Mouse (Mus musculus) c-Kit-positive CD71-negative TER-119-negative erythroid progenitor cells, embryonic 14.5 days (primary cell): ENCODE measurements around the gene Cops7a.

Experiments
- DNase-seq: peaks from one replicate; pipeline ENCODE4 v3.0.0-alpha.2; 2013; ENCODE audit warnings: low read depth

Gene Cops7a

DNA sequence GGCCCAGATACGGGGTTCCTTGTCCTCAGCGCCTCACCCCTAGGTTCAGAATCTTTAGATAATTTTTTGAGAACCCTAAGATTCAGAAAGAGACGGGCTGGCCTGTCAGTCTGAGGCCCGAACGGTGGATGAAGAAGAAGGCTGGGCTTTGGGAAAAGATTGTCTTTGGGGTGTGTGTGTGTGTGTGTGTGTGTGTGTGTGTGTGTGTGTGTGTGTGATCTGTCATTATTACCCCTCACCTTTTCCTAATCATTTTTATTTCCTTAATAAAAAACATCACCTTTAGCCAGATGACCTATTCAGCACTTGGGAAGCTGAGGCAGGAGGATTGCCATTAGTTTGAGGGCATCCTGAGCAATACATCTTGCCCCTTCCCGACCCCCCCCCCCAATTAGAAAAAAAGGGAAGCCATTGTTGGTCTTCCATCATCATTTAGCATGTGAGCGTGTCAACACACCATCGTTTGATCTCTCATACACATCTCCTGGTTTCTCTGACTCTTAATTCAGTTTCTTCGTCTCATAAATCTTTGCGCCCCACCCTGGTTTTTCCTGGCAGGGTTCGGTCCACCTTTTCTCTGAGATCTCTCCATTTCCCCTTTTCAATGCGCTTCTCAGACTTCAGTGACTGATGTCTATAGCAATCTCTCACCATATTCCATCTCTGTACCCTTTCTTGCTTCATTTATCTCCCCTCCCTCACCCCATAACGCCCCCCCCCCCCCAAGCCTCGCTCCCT lies 46.3 kb downstream of the Cops7a start:
- no peak for DNase-seq

DNA sequence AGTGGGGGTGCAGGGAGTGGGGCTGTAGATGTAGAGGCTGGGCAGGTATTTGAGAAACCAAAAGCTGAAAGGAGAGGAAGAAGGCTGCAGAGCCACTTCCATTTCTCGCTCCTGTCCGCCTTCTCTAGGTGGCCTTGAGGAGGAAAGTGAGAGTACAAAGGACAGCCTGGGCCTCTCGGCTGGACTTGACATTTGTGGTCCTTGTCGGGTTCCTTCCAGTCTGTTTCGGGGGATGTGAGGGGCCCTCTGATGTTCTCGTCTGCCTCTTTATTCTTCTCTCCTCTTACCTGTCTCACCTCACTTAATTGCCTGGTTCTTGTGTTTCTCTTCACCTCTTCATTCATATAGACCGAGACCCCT lies 47.0 kb downstream of the Cops7a start:
- DNase-seq = no peak

DNA sequence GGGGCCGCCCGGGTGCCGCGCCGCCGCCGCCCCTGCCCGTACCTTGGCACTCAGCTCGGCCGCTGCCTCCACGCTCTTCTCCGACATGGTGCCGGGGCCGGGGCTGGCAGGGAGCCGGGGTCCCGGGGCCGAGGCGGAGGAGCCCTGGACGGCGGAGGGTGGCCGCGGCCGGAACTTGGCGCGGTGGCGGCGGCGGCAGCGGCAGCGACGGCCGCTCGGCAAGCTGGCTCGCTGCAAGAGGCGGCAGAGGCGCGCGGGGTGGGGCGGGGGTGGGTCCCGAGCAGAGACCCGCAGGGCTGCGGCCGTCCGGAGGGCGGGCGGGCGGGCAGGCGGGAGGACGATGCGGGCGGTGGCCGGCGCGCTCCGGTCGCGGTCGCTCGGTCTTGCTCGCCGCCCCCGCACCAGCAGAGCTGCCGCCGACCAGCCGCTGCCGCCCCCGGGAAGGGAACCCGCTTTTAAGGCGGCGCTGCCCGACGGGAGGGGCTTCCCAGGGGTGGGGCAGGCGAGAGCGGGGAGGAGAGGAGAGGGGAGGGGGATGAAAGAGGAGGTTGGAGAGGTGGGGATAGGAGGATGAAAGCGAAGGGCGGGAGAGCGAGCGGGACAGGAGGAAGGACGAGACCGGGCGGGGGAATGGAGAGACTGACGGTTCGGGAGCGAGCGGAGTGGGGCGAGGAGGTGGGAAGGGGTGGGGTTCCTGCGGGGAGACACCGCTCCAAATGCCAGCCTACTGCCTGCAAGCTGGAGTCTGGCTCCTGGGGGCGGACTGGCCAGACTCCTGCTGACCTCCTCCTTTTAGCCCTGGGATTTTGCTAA lies 47.6 kb downstream of the Cops7a start:
- DNase-seq = no peak

DNA sequence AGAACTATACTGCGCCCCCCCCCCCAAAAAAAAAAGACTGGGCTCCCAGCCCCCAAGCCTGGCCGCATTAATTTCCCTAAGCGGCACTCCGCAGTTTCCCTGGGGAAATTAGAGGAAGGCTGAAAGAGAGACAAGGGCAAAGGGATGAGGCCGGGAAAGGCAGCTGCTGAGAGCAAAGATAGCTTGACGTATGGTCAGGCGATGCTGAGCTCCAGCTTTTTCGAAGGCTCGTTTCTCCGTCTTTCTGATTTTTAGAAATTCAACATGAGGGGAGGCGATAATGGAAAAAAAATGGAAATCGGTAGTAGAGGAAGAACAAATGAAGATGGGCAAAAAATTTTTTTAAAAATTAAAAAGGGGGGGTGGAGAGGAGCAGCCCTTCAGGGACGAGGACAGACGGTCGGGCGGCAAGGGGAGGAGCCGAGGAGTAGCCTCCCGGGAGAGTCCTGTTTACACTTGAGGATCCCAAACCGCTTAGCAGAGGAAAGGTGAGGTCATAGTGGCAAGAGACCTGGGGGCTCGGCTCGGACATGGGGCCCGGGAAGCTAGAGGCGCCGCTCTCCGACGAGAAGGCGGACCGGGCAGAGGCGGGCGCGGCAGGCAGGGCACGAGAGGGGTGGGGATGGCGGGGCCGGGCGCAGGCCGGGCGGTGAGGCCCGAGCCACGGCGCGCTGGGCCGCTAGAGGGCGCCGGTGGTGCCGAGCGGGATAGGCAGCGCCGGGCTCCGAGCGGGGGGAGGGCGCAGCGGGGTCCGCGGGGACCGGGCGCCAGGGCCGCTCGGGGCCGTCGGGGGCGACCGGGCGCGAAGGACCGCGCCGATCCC lies 48.4 kb downstream of the Cops7a start:
- no peak for DNase-seq

DNA sequence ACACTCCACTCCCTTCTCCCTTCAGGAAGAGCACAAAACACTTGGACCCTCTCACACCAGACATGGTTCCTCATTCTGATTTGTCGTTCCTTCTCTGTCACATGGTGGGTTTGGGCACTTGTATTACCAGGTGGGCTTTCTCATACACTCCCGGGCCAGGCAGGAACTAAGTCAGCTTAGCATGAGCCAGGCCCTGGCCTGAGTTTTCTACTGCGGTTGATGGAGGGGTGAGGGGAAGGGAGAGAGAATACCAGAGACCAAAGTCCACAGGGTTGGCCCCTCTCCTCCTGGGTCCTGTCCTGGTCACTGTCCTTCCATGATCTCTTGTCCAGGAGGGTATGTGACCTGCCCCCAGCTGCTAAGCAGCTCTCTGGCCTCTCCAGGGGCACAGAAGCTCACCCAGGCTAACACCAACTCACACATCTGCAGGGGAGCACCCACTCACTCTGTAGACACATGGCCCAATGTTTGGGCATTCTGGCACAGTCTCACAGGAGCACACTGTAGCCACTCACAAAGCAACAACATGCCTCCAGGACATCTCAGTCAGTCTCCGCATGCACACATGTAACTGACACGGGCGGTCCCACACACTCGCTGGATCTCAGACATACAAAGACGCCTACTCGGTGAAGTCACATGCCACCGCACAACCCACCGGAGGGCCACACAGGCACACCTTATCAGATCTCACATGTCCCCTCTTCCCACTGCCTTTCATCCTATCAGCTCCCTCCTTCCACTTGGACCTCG lies 49.2 kb downstream of the Cops7a start:
- DNase-seq = no peak

DNA sequence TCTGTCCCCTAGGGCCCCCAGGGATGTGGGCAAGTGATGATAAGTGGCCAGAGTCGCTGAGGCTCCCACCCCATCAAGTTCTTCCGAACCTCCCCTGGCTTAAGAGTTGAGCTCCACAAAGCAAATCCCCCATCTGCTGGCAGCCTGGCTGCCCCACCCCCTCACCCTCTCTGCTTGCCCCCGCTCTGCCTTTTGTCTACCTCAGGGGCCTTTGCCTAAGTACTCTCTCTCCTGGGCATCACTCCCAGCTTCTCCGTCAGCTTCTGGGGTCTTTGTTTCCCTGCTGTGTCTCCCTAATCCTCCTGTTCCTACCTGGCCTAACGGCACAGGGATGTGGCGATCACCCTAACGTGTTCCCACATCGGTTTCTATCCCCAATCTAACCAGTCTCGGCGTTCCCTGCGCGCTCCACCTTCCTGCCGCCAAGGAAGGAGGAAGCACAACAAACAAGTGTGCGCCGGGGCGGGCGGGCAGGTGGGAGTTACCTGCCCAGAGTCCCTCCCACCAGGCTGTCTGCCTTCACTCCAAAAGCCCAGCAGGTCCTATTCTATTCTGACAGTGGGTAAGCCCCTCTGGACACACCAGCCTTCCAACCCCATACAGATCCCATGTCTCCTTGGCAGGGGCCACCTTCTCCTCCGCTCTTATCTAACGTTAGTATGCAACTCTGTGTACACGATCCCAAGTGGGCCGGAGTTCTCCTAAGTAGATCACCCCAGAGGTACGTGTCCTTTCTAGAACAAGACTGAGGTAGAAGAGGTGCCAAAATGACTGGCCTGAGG lies 50.0 kb downstream of the Cops7a start:
- DNase-seq = no peak

DNA sequence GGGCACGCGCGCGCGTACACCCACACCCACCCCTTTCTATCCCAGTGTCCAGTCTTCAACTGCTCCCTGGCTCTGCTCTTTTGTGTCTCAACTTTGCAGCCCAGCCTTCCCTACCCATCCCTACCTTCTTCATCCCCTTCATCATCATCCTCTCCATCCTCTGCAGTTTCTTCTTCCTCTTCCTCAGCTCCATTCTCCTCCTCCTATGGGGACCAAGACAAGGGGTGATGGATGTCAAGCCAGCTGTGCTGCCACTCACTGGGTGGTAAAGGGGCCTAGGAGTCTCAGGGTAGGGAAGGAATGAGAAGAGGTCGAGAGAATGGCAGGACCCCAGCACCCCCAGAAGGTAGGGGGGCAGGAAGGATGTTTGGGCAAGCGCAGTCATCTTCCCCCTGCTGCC lies 50.8 kb downstream of the Cops7a start:
- no peak for DNase-seq

DNA sequence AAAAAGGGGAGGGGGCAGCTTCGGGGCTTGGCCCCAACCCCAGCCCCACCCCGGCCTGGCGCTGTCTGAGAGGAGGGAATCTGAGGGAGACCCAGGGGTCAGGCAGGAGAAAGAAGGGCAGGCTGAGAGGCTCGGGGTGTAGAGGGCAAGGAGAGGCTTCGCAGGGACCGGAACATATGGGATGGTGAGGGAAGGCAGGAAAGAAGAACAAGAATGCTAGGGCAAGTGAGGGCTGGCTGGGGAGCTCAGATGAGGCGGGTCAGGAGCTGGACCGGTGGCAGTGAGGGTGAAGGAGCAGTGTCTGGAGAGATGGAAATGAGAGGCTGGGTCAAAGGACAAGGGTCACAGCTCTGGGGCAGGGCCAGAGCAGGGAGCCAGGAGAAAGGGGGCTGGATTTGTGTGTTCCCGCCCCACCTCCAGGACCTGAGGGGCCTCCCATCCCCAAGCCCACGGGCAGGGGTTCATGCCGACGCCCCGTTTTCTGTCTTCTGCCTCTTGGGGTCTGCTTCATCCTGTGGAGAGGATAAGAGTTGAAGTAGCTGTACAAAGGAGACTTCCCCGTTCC lies 51.5 kb downstream of the Cops7a start:
- no peak for DNase-seq

DNA sequence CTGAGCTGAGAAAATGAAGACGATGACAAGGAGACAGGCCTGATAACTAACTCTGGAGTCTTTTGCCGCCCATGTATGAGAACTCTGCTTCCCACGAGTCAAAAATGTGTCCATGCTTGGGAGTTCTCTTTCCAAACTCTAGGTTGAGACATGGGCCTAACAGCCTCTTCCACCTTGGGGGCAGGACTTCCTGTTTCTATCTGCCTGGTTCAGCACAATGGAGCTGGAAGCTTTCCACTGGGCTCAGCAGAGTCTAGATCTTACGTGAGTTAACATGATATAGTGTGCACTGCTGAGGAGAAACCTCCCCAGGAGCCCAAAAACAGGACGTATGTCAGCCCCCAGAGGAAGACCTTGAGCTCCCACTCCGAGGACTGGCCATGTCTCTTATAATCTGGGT lies 52.1 kb downstream of the Cops7a start:
- DNase-seq = no peak

DNA sequence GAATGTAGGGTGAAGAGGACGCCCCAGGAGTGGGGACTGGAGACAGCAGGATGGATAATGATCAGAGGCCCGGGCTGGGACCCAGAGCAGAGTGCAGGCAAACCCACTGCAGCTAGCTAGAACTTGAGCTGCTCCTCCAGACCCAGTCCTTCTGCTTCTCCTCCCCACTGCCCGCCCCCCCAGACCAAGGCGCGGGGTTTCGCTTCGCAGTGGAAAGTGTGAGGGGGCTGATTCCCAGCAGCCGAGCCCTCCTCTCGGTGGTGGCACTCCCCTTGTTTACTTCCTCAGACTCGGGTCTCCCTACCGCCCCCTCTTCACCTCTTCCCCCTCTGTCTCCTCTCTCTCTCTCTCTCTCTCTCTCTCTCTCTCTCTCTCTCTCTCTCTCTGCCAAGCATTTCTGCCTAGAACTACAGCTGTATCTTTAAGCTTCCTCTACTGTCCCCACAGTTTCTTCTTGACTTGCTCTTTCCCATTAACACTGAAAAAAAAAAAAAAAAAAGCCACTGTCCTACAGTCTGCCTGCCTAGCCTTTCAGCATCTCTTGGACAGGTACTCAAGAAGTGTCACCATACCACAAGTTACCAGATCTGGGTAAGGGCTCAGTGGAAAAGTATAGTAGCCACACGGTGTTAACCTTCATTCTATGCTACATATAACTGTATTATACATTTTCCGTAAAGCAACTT lies 53.7 kb downstream of the Cops7a start, which contains the start of gene Lag3:
Lag3 (minus strand) TSS at position 173 of the 686 bp plus-strand sequence.
- DNase-seq = no peak

DNA sequence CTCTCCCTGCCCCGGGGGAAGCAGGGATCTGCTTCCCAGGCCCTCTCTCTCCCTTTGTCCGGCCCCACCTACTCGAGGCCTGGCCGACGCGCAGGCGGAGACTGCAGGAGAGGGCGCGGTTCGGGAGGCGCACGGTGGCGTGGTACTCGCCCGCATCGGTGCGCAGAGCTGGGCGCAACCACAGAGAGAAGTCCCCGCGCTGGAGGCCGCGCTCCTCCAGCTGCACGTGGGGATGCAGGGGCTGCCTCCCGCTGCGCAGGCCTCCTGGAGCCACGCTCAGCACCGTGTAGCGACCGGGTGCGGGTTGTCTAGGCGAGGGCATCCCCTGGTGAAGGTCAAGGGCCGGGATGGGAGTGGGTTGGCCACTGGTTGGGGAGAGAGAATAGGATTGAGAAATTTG lies 55.3 kb downstream of the Cops7a start:
- no peak for DNase-seq
